26 mouse cellular contexts compared by ENCODE assay signal in genomic region chr11:96296997-96297396, GRCm38 (mm10). TPM values are rescaled to one million over a fixed set of nuclear protein-coding genes. Genes with fewer than 3 reads are reported as not detected.
A peak's percentile ranks its signal among the peaks of the same experiment; 100 is the strongest.
DNase-seq lines count a peak whose midpoint lies in the region; ATAC-seq and TF ChIP-seq lines count a peak whose summit lies in the region.
"Had no signal": no experiment of that assay in that cellular context is flagged by ENCODE, and none has a peak within 500 bp of the region (broad histone marks: within the 10 kb centered on the region; RNA-seq: fewer than 3 reads in every experiment).

No protein-coding gene starts in this region.

- peak overlapping the region; percentile 99 for H3K27ac ChIP-seq in kidney, postnatal 0 days
- peak overlapping the region; percentile 99 for H3K27ac ChIP-seq in neural tube, embryonic 12.5 days
- H3K27ac ChIP-seq: forebrain, embryonic 12.5 days; heart, embryonic 10.5 days; left cerebral cortex, adult 2 months; liver, embryonic 13.5 days had no signal

- H3K36me3 ChIP-seq in kidney, postnatal 0 days (ENCODE audit: insufficient read depth, low read length), result 0 out of 2 replicates have a peak, but pooled peaks cover 5% of the 10 kb centered on the region
- peaks cover 14% of the 10 kb centered on the region for H3K36me3 ChIP-seq in neural tube, embryonic 12.5 days
- H3K36me3 ChIP-seq: forebrain, embryonic 12.5 days; G1E; heart, embryonic 10.5 days; liver, embryonic 13.5 days had no signal

- H3K4me2 ChIP-seq in kidney, postnatal 0 days (ENCODE audit: low read length), result peak overlapping the region; percentile 96
- peak overlapping the region; percentile 100 for H3K4me2 ChIP-seq in neural tube, embryonic 12.5 days (replicated peaks)
- H3K4me2 ChIP-seq: forebrain, embryonic 12.5 days; liver, embryonic 13.5 days had no signal

- peak; percentile 51 for DNase-seq in embryo, embryonic 10 days (ENCODE audit: low spot score)
- no peak for DNase-seq in embryo, embryonic 9.5 days (ENCODE audit: extremely low spot score)
- DNase-seq in kidney, postnatal 0 days (ENCODE audit: low spot score), result no peak
- no peak for DNase-seq in kidney, postnatal 25 days
- DNase-seq in thymus, postnatal 4 days, result no peak
- DNase-seq in ovary, postnatal 10 days (ENCODE audit: low spot score), result no peak
- DNase-seq in heart, postnatal 25 days (ENCODE audit: low spot score), result no peak
- DNase-seq: cerebellum, postnatal 10 days; embryo, embryonic 11 days; gastrocnemius, postnatal 36 days; heart, postnatal 10 days; kidney, adult 18-20 months; liver, embryonic 13.5 days; retina, postnatal 1 day; right cerebral cortex, postnatal 4 days; thymus, adult 2 months had no signal

- peak overlapping the region; percentile 98 for H3K9ac ChIP-seq in kidney, postnatal 0 days (ENCODE audit: low read depth, low read length)
- peak overlapping the region; percentile 100 for H3K9ac ChIP-seq in neural tube, embryonic 12.5 days
- H3K9ac ChIP-seq: forebrain, embryonic 12.5 days; liver, embryonic 13.5 days had no signal

- peak; percentile 39; the same call in 1 of the 2 replicates for TF ChIP-seq CTCF in kidney, postnatal 0 days (IDR thresholded peaks at IDR 0.05; ENCODE audit: low read depth)

- peaks cover 20% of the 10 kb centered on the region for H3K4me1 ChIP-seq in kidney, postnatal 0 days (replicated peaks; ENCODE audit: insufficient read depth, low read length)
- H3K4me1 ChIP-seq in neural tube, embryonic 12.5 days, result peaks cover 28% of the 10 kb centered on the region
- H3K4me1 ChIP-seq: liver, embryonic 13.5 days had no signal

- no peaks in the 10 kb centered on the region for H3K27me3 ChIP-seq in kidney, postnatal 0 days (ENCODE audit: insufficient read depth, low read length)
- no peaks in the 10 kb centered on the region for H3K27me3 ChIP-seq in neural tube, embryonic 12.5 days (replicated peaks)

- H3K4me3 ChIP-seq in kidney, postnatal 0 days (replicated peaks; ENCODE audit: low read depth, low read length), result peak overlapping the region; percentile 83
- H3K4me3 ChIP-seq in neural tube, embryonic 12.5 days, result peak overlapping the region; percentile 99
- H3K4me3 ChIP-seq: forebrain, embryonic 12.5 days; heart, embryonic 10.5 days; left cerebral cortex, adult 2 months; liver, embryonic 13.5 days; megakaryocyte, embryonic 14.5 days had no signal

- no peaks in the 10 kb centered on the region for H3K9me3 ChIP-seq in kidney, postnatal 0 days (replicated peaks; ENCODE audit: low read length)
- no peaks in the 10 kb centered on the region for H3K9me3 ChIP-seq in neural tube, embryonic 12.5 days
- H3K9me3 ChIP-seq: forebrain, embryonic 12.5 days; G1E; heart, embryonic 10.5 days; liver, embryonic 13.5 days; megakaryocyte, embryonic 14.5 days had no signal

- intact Hi-C loops in heart, postnatal 25 days (cut with DNase I), result no loop called here

- no peak for ATAC-seq in kidney, postnatal 0 days (replicated peaks; ENCODE audit: low FRiP score, low read depth)
- ATAC-seq in neural tube, embryonic 12.5 days (ENCODE audit: low FRiP score, low read depth), result no peak
- ATAC-seq: CD4-positive, CD25-positive, alpha-beta regulatory T cell, adult 4 months had no signal

- 16% methylated on average over 2 of the region's 2 CpGs for WGBS in kidney, postnatal 0 days
- WGBS in neural tube, embryonic 12.5 days, result 3% methylated on average over 2 of the region's 2 CpGs

RNA-seq across cellular contexts. Expression of gene Hoxb6, which starts 4.7 kb away (rescaled TPM):
- 45.0 and 47.8 TPM in 2 replicates for polyA plus RNA-seq in kidney, postnatal 0 days (2015; fragmentation: Nextera tagmentation; extraction: Ambion mirVana)
- polyA plus RNA-seq in neural tube, embryonic 12.5 days (2016; fragmentation: Nextera tagmentation; extraction: Ambion mirVana), result 145 and 151 TPM in 2 replicates
- total RNA-seq in heart, postnatal 25 days (2021), result not detected
- total RNA-seq: G1E; heart, postnatal 10 days; layer of hippocampus, adult 8-10 months; left cerebral cortex, adult 2 months; neutrophil, adult 5-6 weeks had no signal
- polyA plus RNA-seq: CD4-positive, CD25-positive, alpha-beta regulatory T cell, adult 4 months; forebrain, embryonic 12.5 days; midbrain, postnatal 0 days had no signal

RNA-seq across cellular contexts. Expression of gene Hoxb5, which starts 6.1 kb away (rescaled TPM):
- 10.2 and 12.9 TPM in 2 replicates for polyA plus RNA-seq in kidney, postnatal 0 days (2015; fragmentation: Nextera tagmentation; extraction: Ambion mirVana)
- polyA plus RNA-seq in neural tube, embryonic 12.5 days (2016; fragmentation: Nextera tagmentation; extraction: Ambion mirVana), result 79.2 and 94.7 TPM in 2 replicates
- total RNA-seq in heart, postnatal 25 days (2021), result under 1 TPM; 0.10 to 0.14 TPM
- total RNA-seq: layer of hippocampus, adult 8-10 months; left cerebral cortex, adult 2 months; neutrophil, adult 5-6 weeks had no signal
- polyA plus RNA-seq: CD4-positive, CD25-positive, alpha-beta regulatory T cell, adult 4 months; forebrain, embryonic 12.5 days; midbrain, postnatal 0 days had no signal

RNA-seq across cellular contexts. Expression of gene Hoxb7, which starts 10.6 kb away (rescaled TPM):
- 56.1 and 58.9 TPM in 2 replicates for polyA plus RNA-seq in kidney, postnatal 0 days (2015; fragmentation: Nextera tagmentation; extraction: Ambion mirVana)
- polyA plus RNA-seq in neural tube, embryonic 12.5 days (2016; fragmentation: Nextera tagmentation; extraction: Ambion mirVana), result 97.1 and 101 TPM in 2 replicates
- not detected for total RNA-seq in heart, postnatal 25 days (2021)
- total RNA-seq: G1E; heart, postnatal 10 days; layer of hippocampus, adult 8-10 months; left cerebral cortex, adult 2 months; midbrain, postnatal 0 days; neutrophil, adult 5-6 weeks had no signal
- polyA plus RNA-seq: CD4-positive, CD25-positive, alpha-beta regulatory T cell, adult 4 months; forebrain, embryonic 12.5 days; G1E; midbrain, postnatal 0 days had no signal

RNA-seq across cellular contexts. Expression of gene Hoxb8, which starts 15.3 kb away (rescaled TPM):
- polyA plus RNA-seq in kidney, postnatal 0 days (2015; fragmentation: Nextera tagmentation; extraction: Ambion mirVana), result 8.7 and 12.2 TPM in 2 replicates
- 35.7 and 53.3 TPM in 2 replicates for polyA plus RNA-seq in neural tube, embryonic 12.5 days (2016; fragmentation: Nextera tagmentation; extraction: Ambion mirVana)
- not detected for total RNA-seq in heart, postnatal 25 days (2021)
- total RNA-seq: heart, postnatal 10 days; layer of hippocampus, adult 8-10 months; left cerebral cortex, adult 2 months; neutrophil, adult 5-6 weeks had no signal
- polyA plus RNA-seq: CD4-positive, CD25-positive, alpha-beta regulatory T cell, adult 4 months; forebrain, embryonic 12.5 days; liver, embryonic 13.5 days; midbrain, postnatal 0 days had no signal

RNA-seq across cellular contexts. Expression of gene Hoxb4, which starts 21.1 kb away (rescaled TPM):
- 3.6 and 3.8 TPM in 2 replicates for polyA plus RNA-seq in kidney, postnatal 0 days (2015; fragmentation: Nextera tagmentation; extraction: Ambion mirVana)
- 10.2 and 15.1 TPM in 2 replicates for polyA plus RNA-seq in neural tube, embryonic 12.5 days (2016; fragmentation: Nextera tagmentation; extraction: Ambion mirVana)
- total RNA-seq in heart, postnatal 25 days (2021), result under 1 TPM; 0.57 to 0.59 TPM
- total RNA-seq: G1E; left cerebral cortex, adult 2 months had no signal
- polyA plus RNA-seq: forebrain, embryonic 12.5 days; midbrain, postnatal 0 days had no signal
